Mouse (Mus musculus) c-Kit-positive CD71-negative TER-119-negative erythroid progenitor cells, embryonic 14.5 days (primary cell): ENCODE measurements around the gene 4933402E13Rik.

Source experiments
- DNase-seq: peaks from one replicate; pipeline ENCODE4 v3.0.0-alpha.2; 2013; ENCODE audit warnings: low read depth

The 4933402E13Rik gene

GRCm38 (mm10) chrX:62283199-62283598 is at the start of gene 4933402E13Rik:
4933402E13Rik (plus strand) TSS chrX:62283499.
- no peak for DNase-seq
